Mouse (Mus musculus) erythroblast, embryonic 14.5 days (primary cell): ENCODE measurements around the gene Angpt4.

Experiments used
- GATA1 ChIP-seq: IDR thresholded peaks from 2 replicates; pipeline ENCODE4 v1.6.1; 2012; ENCODE audit warnings: low read length, inconsistent platforms, mixed read lengths
- TAL1 ChIP-seq: IDR thresholded peaks from 3 replicates; pipeline ENCODE4 v1.6.1; 2012; ENCODE audit warnings: low read length, inconsistent platforms, mixed read lengths

DNA sequence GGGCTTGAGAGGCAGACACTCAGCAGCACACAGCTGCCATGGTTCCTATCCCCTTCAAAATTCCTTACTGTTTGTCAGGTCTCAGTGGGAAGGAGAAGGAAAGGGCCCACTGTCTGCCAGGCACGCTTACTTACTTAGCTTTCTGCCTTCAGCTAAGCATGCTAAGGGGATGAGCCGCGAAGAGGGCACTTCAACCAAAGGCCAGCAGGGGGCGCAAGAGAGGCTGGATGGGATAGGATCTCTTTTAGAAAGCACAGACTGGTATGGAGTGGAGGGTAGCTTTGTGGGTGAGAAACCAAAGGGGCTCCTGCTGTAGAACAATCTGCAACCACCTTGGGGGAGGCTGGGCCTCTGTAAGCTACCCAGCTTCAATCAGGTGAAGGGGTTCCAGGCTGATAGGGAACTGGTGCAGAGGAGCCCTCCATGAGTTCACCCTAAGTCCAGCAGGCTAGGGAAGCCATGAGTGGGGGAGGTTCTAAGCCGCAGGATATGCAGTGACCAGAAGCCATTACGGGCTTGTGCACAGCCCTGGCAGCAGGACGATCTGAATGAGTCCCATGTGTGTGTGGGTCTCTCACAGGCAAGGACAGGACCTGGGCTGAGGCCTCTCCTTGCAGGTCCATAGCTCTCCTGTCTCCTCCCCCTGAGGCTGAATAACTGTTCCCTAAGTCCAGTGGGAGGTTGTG lies 19.5 kb downstream of the Angpt4 start:
- TF ChIP-seq GATA1 (no peak), TAL1 (no peak)
